Mouse (Mus musculus): ENCODE measurements around the gene Tbx1. TPM values are rescaled to one million over a fixed set of nuclear protein-coding genes. Genes with fewer than 3 reads are reported as not detected.
"Not testable (repeated sequence)": the region's sequence is repeated elsewhere in the genome, so short reads cannot be mapped to it uniquely, and the experiment has no call there.

The Tbx1 gene
- total RNA-seq, 2 experiments from 2014 or later = 8.7 to 11.1 TPM

DNA sequence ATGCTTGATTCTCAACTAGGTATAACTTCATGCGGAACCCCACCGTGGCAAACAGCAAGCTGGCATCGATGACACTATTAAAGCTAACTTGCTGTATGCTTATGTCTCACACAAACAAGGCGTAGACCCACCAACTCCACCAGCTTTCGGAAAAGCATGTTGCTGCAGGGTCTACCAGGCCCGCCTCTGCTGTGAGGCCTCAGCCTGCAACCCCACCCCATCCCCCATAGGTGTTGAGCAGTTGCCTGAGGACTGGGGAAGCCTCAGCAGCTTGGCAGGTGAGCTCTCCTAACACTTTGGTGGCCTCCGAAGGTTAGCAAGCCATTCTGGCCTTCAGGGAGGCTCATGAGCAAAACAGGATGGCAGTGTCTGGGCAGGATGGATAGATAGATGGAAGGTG is 21.9 kb downstream of the Tbx1 start:
- DNase-seq = no peak
- intact Hi-C loops (cut with DNase I) = no loop called here

DNA sequence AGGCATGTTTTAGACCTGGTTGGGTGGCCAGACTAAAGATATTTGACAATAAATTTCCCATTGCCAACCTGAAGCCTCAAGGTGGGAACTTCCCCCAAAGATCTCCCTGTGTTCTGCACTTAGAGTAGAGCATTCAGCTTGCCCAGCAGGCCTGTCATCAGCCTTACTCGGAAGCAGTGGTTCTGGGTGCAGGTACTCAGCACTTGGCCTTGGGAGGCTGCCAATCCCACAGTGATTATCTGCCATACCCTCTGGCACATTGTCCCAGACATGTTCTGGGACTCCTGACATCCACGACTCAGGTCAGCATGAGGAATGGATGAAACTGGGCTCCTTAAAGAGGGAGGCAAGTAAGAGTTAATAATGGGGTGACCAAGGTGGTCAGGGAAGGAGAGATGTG is 26.0 kb downstream of the Tbx1 start:
- intact Hi-C loops (cut with DNase I) = no loop called here
- no peak for DNase-seq

DNA sequence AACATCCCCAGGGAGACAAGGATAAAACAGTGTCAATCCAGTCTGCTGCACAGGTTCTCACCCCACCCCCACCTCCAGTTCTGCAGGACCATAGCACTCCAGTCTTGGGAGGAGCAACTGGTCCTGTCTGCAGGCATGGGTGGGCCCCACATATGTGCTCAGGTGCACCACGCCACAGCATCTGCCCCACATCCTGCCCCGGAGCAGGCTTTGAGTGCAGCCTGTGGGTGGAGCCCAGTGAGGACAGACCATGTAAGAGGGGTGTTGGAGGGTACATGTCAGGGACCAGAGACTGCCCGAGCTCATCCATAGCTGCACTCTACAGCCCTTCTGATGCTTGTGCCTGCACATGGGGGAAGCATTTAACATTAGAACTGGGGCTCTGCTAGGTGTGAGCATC is 34.0 kb downstream of the Tbx1 start:
- intact Hi-C loops (cut with DNase I) = no loop called here
- DNase-seq = no peak

DNA sequence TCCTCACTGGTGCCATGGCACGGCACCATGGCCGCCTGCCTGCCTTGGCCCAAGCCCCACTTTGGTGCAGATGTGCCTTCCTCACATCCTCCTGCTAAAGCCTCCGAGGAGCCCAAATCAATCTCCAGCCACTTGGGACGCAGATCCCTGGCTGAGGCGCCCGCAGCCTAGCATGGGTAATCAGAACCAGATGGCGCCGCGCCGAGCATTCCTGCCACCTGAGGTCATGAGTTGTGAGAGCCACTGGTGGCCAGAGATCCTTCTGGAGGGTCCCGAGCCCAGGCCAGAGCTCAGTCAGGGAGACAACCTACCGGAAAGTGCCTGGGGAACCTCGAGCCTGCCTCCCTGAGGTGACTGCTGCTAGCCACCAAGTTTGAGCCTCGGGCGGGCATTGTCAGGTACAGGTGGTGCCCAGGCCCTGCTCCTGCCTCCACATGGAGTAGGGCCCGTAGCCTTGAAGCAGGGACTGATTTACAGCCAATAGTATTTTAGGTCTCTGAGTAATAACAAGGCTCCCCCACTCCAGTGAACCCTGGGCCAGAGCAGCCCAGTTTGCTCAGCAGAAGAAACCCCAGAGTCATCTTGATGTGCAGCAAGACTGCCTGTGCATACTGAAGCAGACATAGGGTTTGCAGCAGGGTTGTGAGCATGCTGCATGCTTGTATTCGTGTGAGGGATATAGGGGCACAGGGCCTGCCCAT is 35.1 kb downstream of the Tbx1 start:
- intact Hi-C loops (cut with DNase I) = no loop called here
- peak; percentile 52 to 65 for DNase-seq

DNA sequence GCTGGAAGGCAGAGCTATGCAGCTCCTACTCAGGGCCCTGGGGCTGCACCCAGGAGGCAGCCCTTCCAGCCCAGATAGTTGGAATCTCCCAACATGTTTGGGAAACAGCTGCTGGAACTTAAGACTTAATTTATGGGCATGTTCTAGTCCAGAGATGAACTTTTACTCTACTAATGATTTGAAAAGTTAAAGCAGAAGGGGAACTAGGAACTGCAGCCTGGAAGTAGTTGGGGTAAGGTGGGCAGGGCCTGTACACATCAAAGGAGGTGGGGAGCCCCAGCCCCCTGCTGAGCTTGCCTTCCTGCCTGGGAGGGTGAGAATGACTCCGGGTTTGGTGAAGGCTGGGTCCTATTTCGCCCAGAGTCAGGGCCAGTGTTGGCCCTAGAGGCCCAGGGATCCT is 35.8 kb downstream of the Tbx1 start:
- no peak for DNase-seq
- intact Hi-C loops (cut with DNase I) = no loop called here

DNA sequence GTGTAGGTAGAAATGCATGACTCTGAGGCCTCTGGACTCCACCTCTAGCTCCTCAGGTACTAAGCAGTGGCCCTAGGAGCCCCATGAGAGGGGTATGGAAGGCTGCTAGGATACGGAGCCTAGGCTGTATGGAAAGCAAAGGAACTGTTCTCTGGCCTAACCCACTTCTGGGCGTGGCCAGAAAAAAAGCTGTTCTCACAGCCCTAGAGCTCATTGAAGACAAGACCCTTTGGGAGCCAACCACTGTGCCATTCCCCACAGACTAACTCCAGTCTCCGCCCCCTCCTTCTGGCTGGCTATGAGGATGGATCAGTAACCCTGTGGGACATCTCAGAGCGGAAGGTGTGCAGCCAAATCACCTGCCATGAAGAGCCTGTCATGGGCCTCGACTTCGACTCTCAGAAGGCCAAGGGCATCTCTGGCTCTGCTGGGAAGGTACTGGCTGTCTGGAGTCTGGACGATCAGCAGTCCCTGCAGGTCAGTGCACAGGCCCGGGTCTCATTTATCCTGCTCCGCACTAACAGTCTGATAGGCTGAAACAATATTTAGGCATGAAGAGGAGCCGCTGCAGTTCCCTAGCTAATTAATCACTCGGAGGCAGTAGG is 38.3 kb downstream of the Tbx1 start:
- intact Hi-C loops (cut with DNase I) = no loop called here
- no peak for DNase-seq

DNA sequence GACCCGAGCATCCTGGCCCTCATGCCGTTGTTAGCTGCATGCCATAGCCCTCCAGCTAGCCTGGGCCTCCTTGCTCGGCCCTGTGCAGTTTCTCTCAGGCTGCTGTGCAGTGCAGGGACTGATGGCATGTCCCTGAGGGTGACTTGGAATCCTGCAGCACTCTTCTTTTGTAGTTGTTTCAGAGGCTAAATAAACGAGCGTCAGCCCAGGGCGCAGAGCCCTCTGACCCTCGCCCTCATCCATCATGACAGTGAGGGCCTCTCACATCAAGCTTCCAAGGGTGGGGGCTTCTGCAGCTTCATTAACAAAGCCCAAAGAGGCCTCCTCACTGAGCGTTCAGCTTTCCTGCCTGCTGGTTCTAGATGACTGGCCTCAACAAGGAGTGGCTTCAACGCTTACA is 38.9 kb downstream of the Tbx1 start:
- intact Hi-C loops (cut with DNase I) = no loop called here

DNA sequence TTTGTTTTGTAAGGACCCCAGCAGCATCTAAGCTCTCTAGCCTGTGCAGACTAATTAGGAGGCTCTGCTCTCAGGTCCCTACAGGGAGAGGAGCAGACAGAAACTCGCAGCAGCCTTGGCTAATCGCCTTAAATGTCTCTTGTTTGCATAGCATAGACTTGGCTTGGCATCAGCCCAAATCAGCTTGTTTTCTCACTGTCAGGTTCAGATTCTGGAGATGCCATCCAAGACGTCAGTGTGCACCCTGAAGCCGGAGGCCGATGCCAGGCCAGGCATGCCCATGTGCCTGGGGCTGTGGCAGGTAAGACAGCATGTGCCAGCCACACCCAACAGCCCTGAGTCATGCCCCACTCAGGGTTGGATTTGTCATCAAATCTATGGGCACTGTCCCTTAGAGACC is 42.6 kb downstream of the Tbx1 start:
- intact Hi-C loops (cut with DNase I) = no loop called here
- no peak for DNase-seq

More for the DNA sequence above, 38.9 kb downstream of the Tbx1 start:
- no peak for DNase-seq

DNA sequence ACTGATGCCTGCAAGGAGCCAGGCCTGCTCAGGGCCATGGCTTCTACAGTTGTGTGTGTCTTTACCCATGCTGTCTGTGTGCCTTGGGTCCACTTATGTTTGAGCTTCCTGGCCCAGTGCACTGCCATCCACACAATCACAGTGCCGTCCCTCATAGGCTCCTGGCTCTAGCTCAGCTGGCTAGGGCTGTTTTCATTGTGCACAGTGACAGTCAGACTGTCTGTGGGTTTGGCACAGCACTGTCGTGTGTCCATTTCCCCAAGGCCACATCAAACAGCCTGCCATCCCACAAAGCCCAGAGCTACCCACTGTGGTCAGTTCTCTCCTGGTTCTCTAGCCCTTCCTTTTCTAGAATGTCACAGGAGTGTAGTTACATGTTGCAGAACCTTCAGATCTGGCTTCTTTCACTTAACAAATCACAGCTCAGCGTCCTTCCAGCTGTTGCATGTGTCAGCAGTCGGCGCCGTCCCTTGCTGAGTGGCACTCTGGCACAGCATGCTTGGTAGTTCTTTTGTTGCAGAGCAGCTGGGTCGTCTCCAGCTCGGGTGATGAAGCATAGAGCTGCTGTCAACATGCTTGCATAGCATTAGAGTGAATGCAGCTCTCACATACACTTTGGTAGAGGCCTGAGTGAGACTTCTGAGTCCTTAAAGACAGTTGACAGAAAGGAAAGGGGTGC is 47.2 kb downstream of the Tbx1 start:
- no peak for DNase-seq
- intact Hi-C loops (cut with DNase I) = no loop called here

DNA sequence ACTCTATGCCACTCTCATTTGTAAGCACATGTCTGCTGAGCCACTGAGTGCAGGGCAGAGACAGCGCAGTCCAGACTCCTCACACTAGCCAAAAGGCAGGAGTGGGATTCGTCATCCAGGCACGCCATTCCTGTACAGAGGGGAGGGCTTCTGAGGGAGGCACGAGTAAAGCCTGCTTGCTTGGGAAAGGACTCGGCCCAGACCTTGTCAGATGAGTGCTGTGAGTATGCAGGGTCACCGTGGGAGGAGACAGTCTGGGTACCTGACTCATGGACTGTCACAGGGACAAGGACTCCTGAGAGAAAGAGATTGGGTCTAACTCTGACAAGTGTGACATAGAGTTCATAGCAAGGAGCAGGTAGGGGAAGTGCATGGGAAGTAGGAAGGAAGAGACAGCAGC is 51.2 kb downstream of the Tbx1 start:
- DNase-seq = no peak
- intact Hi-C loops (cut with DNase I) = loop anchor here (5.0 kb wide), 1 partner anchor 78 kb away; no protein-coding TSS in a partner anchor

DNA sequence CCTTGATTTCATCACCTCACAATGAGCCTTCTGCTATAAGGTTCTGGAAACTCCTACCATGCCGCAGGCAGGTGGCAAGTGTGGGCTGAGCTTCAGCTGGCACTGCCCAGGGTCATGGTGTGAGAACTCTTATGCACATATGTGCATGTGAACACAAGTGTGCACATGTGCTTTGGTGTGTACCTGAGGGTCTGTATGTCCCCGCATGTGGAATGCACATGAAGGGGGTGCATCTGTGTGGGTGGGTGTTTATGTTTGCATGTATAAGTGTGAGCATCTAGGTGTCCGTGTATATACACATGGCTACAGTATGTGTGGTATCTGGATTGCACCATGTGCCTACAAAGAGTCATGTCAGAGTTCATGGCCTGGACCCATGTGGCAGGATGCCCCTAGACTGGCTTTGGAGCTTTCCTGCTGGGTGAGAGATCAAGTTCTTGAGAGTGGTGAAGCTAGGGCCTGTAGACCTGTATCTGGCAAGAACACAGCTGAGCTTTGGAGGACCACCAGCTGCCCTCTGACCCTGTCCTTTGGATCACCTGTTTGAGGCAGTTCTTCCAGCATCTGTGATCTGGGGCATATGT is 53.0 kb downstream of the Tbx1 start:
- intact Hi-C loops (cut with DNase I) = loop anchor here (5.0 kb wide), 1 partner anchor 80 kb away; no protein-coding TSS in a partner anchor
- no peak for DNase-seq

DNA sequence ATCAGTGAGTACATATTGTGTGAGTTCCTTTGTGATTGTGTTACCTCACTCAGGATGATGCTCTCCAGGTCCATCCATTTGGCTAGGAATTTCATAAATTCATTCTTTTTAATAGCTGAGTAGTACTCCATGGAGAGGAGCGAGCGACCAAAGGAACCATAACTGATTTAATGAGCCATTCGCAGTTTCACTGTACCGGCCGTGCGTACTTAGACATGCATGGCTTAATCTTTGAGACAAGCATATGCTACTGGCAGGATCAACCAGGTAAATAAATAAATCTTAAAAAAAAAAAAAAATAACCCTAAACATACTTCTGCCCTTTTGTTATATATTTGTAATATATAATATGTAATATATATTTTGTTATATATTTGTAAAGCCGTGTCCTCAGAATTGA is 57.4 kb downstream of the Tbx1 start:
- DNase-seq; intact Hi-C loops (cut with DNase I): not testable (repeated sequence)

Other genes starting within 250 kb of the Tbx1 start
- gene Tango2, start 242.6 kb downstream of the Tbx1 start, total RNA-seq (2021) = 10 to 100 TPM; 40.3 to 51.5 TPM
- gene Arvcf, start 242.5 kb downstream of the Tbx1 start, total RNA-seq (2021) = 10 to 100 TPM; 10.2 to 14.3 TPM
- 10 to 100 TPM; 16.4 to 17.6 TPM for gene Txnrd2, start 164.3 kb downstream of the Tbx1 start, total RNA-seq (2021)
- gene Comt, start 163.8 kb downstream of the Tbx1 start, total RNA-seq (2021) = 10 to 100 TPM; 35.4 to 38.4 TPM
- 1 to 10 TPM; 3.6 to 3.8 TPM for gene Gnb1l, start 92.0 kb downstream of the Tbx1 start, total RNA-seq (2021)
- 1 to 10 TPM; 1.9 to 3.1 TPM for gene Rtl10, start 91.8 kb downstream of the Tbx1 start, total RNA-seq (2021)
- not detected for gene Gp1bb, start 31.7 kb upstream of the Tbx1 start, total RNA-seq (2021)
- gene Gm49601, start 35.8 kb upstream of the Tbx1 start, total RNA-seq (2021) = 1 to 10 TPM in 1 of 2 experiments, under 1 TPM in 1; 0.94 to 1.5 TPM
- gene Sept5, start 39.3 kb upstream of the Tbx1 start, total RNA-seq (2021) = 1 to 10 TPM; 2.7 TPM
- gene Cldn5, start 186.2 kb upstream of the Tbx1 start, total RNA-seq (2021) = 10 to 100 TPM in 1 of 2 experiments, 1 to 10 TPM in 1; 9.5 to 13.5 TPM
- 10 to 100 TPM; 40.3 to 46.4 TPM for gene Ufd1, start 221.1 kb upstream of the Tbx1 start, total RNA-seq (2021)
- gene Cdc45, start 221.3 kb upstream of the Tbx1 start, total RNA-seq (2021) = 1 to 10 TPM; 1.6 to 2.1 TPM
- 10 to 100 TPM; 14.4 to 17.6 TPM for gene 2510002D24Rik, start 245.9 kb upstream of the Tbx1 start, total RNA-seq (2021)
- 1 to 10 TPM in 1 of 2 experiments, not detected in 1; 1.7 TPM for gene Gm28539, start 245.9 kb upstream of the Tbx1 start, total RNA-seq (2021)

Data from gastrocnemius, postnatal 36 days (tissue).